ENCODE assay signal across 7 mouse cellular contexts in genomic region chr14:54431334-54432077, GRCm38 (mm10). TPM values are rescaled to one million over a fixed set of nuclear protein-coding genes. Genes with fewer than 3 reads are reported as not detected.
DNase-seq lines count a peak whose midpoint lies in the region; ATAC-seq and TF ChIP-seq lines count a peak whose summit lies in the region.

Mmp14 (plus strand) TSS chr14:54431612.

- peaks cover 13% of the 10 kb centered on the region; the same call in 1 of the 2 replicates for H3K36me3 ChIP-seq in hindbrain, embryonic 14.5 days (replicated peaks; ENCODE audit: control insufficient read depth, insufficient read depth)
- H3K36me3 ChIP-seq in limb, embryonic 11.5 days (ENCODE audit: control insufficient read depth, insufficient read depth, low read length), result peaks cover 5% of the 10 kb centered on the region; the same call in 1 of the 2 replicates
- peaks cover 10% of the 10 kb centered on the region; the same call in 1 of the 2 replicates for H3K36me3 ChIP-seq in midbrain, embryonic 12.5 days
- peaks cover 2% of the 10 kb centered on the region; the same call in 1 of the 2 replicates for H3K36me3 ChIP-seq in stomach, postnatal 0 days (ENCODE audit: control insufficient read depth, insufficient read depth, low read length)

- CTCF ChIA-PET in Patski (lab: Charles Lee), result interaction anchor here (1.7 kb wide), 1 partner anchor 17 kb away, joined by 6 read pairs; no protein-coding TSS in a partner anchor

- in situ Hi-C loops in Patski (cut with MboI; ENCODE audit: low pct_unique_long_range_greater_than_20kb), result no loop called here

- peak within 1 kb of the TSS; percentile 81 for H3K9ac ChIP-seq in hindbrain, embryonic 14.5 days
- peak within 1 kb of the TSS; percentile 98 for H3K9ac ChIP-seq in limb, embryonic 11.5 days (ENCODE audit: low read length)
- H3K9ac ChIP-seq in midbrain, embryonic 12.5 days (replicated peaks), result peak within 1 kb of the TSS; percentile 87
- peak within 1 kb of the TSS; percentile 96 for H3K9ac ChIP-seq in stomach, postnatal 0 days (ENCODE audit: low read length)

- H3K4me3 ChIP-seq in bone marrow, adult 2 months (replicated peaks; ENCODE audit: control insufficient read depth, low read depth, low read length), result peak within 1 kb of the TSS; percentile 44
- peak within 1 kb of the TSS; percentile 51 for H3K4me3 ChIP-seq in hindbrain, embryonic 14.5 days (replicated peaks; ENCODE audit: low read length)
- H3K4me3 ChIP-seq in limb, embryonic 11.5 days (ENCODE audit: low read depth, low read length), result peak within 1 kb of the TSS; percentile 89
- H3K4me3 ChIP-seq in midbrain, embryonic 12.5 days, result peak within 1 kb of the TSS; percentile 56
- peak within 1 kb of the TSS; percentile 88 for H3K4me3 ChIP-seq in stomach, postnatal 0 days (ENCODE audit: low read depth, low read length)

- no peaks in the 10 kb centered on the region for H3K9me3 ChIP-seq in hindbrain, embryonic 14.5 days (ENCODE audit: control insufficient read depth, low read length)
- H3K9me3 ChIP-seq in limb, embryonic 11.5 days (ENCODE audit: control insufficient read depth, low read length), result no peaks in the 10 kb centered on the region
- H3K9me3 ChIP-seq in midbrain, embryonic 12.5 days, result no peaks in the 10 kb centered on the region
- H3K9me3 ChIP-seq in stomach, postnatal 0 days (ENCODE audit: control insufficient read depth, low read length), result no peaks in the 10 kb centered on the region

- DNase-seq in Patski (ENCODE audit: low read depth, low spot score), result no peak
- DNase-seq in gastrocnemius, adult 18-20 months (ENCODE audit: low spot score), result peak; percentile 68
- peak; percentile 60 for DNase-seq in hindbrain, embryonic 14.5 days (ENCODE audit: low spot score)
- peak; percentile 84 for DNase-seq in limb, embryonic 11.5 days (ENCODE audit: low spot score)
- peak; percentile 69 for DNase-seq in stomach, postnatal 0 days (ENCODE audit: low spot score)

- 3% methylated on average over 49 of the region's 49 CpGs for WGBS in bone marrow, adult 2 months
- WGBS in hindbrain, embryonic 14.5 days, result under 1% methylated on average over 45 of the region's 49 CpGs
- 0% methylated on average over 44 of the region's 49 CpGs for WGBS in limb, embryonic 11.5 days
- WGBS in midbrain, embryonic 12.5 days, result under 1% methylated on average over 49 of the region's 49 CpGs
- under 1% methylated on average over 44 of the region's 49 CpGs for WGBS in stomach, postnatal 0 days

- peak; percentile 41 for TF ChIP-seq EP300 in stomach, postnatal 0 days (optimal IDR thresholded peaks at IDR 0.05)

- H3K27me3 ChIP-seq in Patski, result no peaks in the 10 kb centered on the region
- peaks cover 9% of the 10 kb centered on the region for H3K27me3 ChIP-seq in hindbrain, embryonic 14.5 days (ENCODE audit: control insufficient read depth, insufficient read depth, low read length)
- H3K27me3 ChIP-seq in limb, embryonic 11.5 days (ENCODE audit: control insufficient read depth, insufficient read depth, low read length), result no peaks in the 10 kb centered on the region
- H3K27me3 ChIP-seq in midbrain, embryonic 12.5 days, result peaks cover 13% of the 10 kb centered on the region; the same call in 1 of the 2 replicates
- no peaks in the 10 kb centered on the region for H3K27me3 ChIP-seq in stomach, postnatal 0 days (ENCODE audit: control insufficient read depth, insufficient read depth, low read length)

- H3K27ac ChIP-seq in bone marrow, adult 2 months (ENCODE audit: control insufficient read depth, insufficient read depth, low read depth, low read length, poor library complexity), result peak within 1 kb of the TSS; percentile 42
- peak within 1 kb of the TSS; percentile 84 for H3K27ac ChIP-seq in hindbrain, embryonic 14.5 days
- H3K27ac ChIP-seq in limb, embryonic 11.5 days (replicated peaks; ENCODE audit: low read depth, low read length), result peak within 1 kb of the TSS; percentile 96
- peak within 1 kb of the TSS; percentile 84 for H3K27ac ChIP-seq in midbrain, embryonic 12.5 days (replicated peaks)
- peak within 1 kb of the TSS; percentile 98 for H3K27ac ChIP-seq in stomach, postnatal 0 days (replicated peaks)

- peaks cover 3% of the 10 kb centered on the region; the same call in 1 of the 2 replicates for H3K4me1 ChIP-seq in bone marrow, adult 2 months (ENCODE audit: control insufficient read depth, insufficient read depth, low read length)
- peaks cover 18% of the 10 kb centered on the region; the same call in 1 of the 2 replicates for H3K4me1 ChIP-seq in hindbrain, embryonic 14.5 days (replicated peaks; ENCODE audit: control insufficient read depth, insufficient read depth, low read length)
- peaks cover 17% of the 10 kb centered on the region for H3K4me1 ChIP-seq in limb, embryonic 11.5 days (ENCODE audit: control insufficient read depth, insufficient read depth, low read length)
- H3K4me1 ChIP-seq in midbrain, embryonic 12.5 days, result peaks cover 57% of the 10 kb centered on the region
- H3K4me1 ChIP-seq in stomach, postnatal 0 days (replicated peaks; ENCODE audit: control insufficient read depth, insufficient read depth), result peaks cover 19% of the 10 kb centered on the region

- POLR2A ChIA-PET in Patski (lab: Charles Lee), result interaction anchor here (1.4 kb wide), 2 partner anchors 14 to 39 kb away, joined by 3 read pairs; partner anchors contain the start of gene Slc7a7

- H3K4me2 ChIP-seq in hindbrain, embryonic 14.5 days (replicated peaks), result peak within 1 kb of the TSS; percentile 60
- H3K4me2 ChIP-seq in limb, embryonic 11.5 days (ENCODE audit: low read depth, severe bottlenecking), result peak within 1 kb of the TSS; percentile 80
- peak within 1 kb of the TSS; percentile 61 for H3K4me2 ChIP-seq in midbrain, embryonic 12.5 days (replicated peaks)
- peak within 1 kb of the TSS; percentile 77 for H3K4me2 ChIP-seq in stomach, postnatal 0 days (replicated peaks; ENCODE audit: low read depth)

- peak; percentile 7 for ATAC-seq in Patski
- peak; percentile 57 for ATAC-seq in hindbrain, embryonic 14.5 days (ENCODE audit: low FRiP score)
- peak; percentile 44 for ATAC-seq in limb, embryonic 11.5 days (ENCODE audit: insufficient number of reproducible peaks, low FRiP score, low TSS enrichment, low read depth)
- ATAC-seq in midbrain, embryonic 12.5 days (ENCODE audit: low FRiP score, low read depth), result peak; percentile 62
- ATAC-seq in stomach, postnatal 0 days (ENCODE audit: low FRiP score, low TSS enrichment), result peak; percentile 22; the same call in 1 of the 2 replicates

- TF ChIP-seq CTCF in Patski (IDR thresholded peaks at IDR 0.05), result no peak
- no peak for TF ChIP-seq CTCF in bone marrow, adult 2 months (IDR thresholded peaks at IDR 0.05; ENCODE audit: control insufficient read depth, insufficient read depth, low read length)
- TF ChIP-seq CTCF in stomach, postnatal 0 days (IDR thresholded peaks at IDR 0.05; ENCODE audit: low read depth), result peak; percentile 72

- no peak for TF ChIP-seq POLR2A in bone marrow, adult 2 months (IDR thresholded peaks at IDR 0.05; ENCODE audit: borderline replicate concordance, control insufficient read depth, low read depth, low read length)

RNA-seq across cellular contexts. Expression of gene Mmp14, which starts in this region (rescaled TPM):
- 35.9 TPM for polyA plus RNA-seq in Patski (2021)
- 6.7 and 17.2 TPM in 2 replicates for polyA plus RNA-seq in bone marrow, adult 2 months (2011; ENCODE audit: insufficient read depth, insufficient read length, low replicate concordance, missing spikeins)
- 10 to 100 TPM in 1 of 2 experiments, 1 to 10 TPM in 1; 7.3 to 10.6 TPM for total RNA-seq in gastrocnemius, adult 18-20 months (2021)
- 43.6 and 47.3 TPM in 2 replicates for polyA plus RNA-seq in hindbrain, embryonic 14.5 days (2014; fragmentation: Nextera tagmentation; extraction: Ambion mirVana)
- polyA plus RNA-seq in limb, embryonic 11.5 days (2014; fragmentation: Nextera tagmentation; extraction: Ambion mirVana), result 97.8 and 101 TPM in 2 replicates
- polyA plus RNA-seq in midbrain, embryonic 12.5 days (2016; fragmentation: Nextera tagmentation; extraction: Ambion mirVana), result 84.8 and 88.6 TPM in 2 replicates
- polyA plus RNA-seq in stomach, postnatal 0 days (2015; fragmentation: Nextera tagmentation; extraction: Ambion mirVana), result 63.9 and 70.4 TPM in 2 replicates

Comparison
In these comparisons a context has a peak if more than half of its experiments do, and no peak if none do; other contexts are left out.
1. ATAC-seq: peak in every context shown above with its lines; median percentile 62 in midbrain, embryonic 12.5 days; 57 in hindbrain, embryonic 14.5 days; 44 in limb, embryonic 11.5 days; 22 in stomach, postnatal 0 days; 7 in Patski.
2. H3K27ac ChIP-seq: peak in every context shown above with its lines; median percentile 98 in stomach, postnatal 0 days; 96 in limb, embryonic 11.5 days; 84 in hindbrain, embryonic 14.5 days; 84 in midbrain, embryonic 12.5 days; 42 in bone marrow, adult 2 months.